Mouse (Mus musculus): ENCODE measurements around the gene Btbd11. TPM values are rescaled to one million over a fixed set of nuclear protein-coding genes. Genes with fewer than 3 reads are reported as not detected.

Btbd11 gene
- polyA plus RNA-seq, 1 experiment from 2014 or later = 20.3 TPM

- Histone ChIP-seq H3K9me3 (replicated peaks; ENCODE audit: control insufficient read depth, low read length, poor library complexity, severe bottlenecking) (no peaks in the 10 kb centered on the region), H3K4me1 (ENCODE audit: control insufficient read depth, insufficient read depth, low read length) (peaks cover 2% of the 10 kb centered on the region; the same call in 1 of the 2 replicates), H3K36me3 (ENCODE audit: control insufficient read depth, insufficient read depth, low read length) (no peaks in the 10 kb centered on the region), H3K9ac (ENCODE audit: low read depth, low read length) (peak overlapping the region; percentile 64; the same call in 1 of the 2 replicates), H3K27ac (ENCODE audit: low read length) (peak overlapping the region; percentile 45), H3K4me3 (ENCODE audit: low read depth, low read length) (no peak overlapping the region), H3K27me3 (ENCODE audit: control insufficient read depth, insufficient read depth, low read depth, low read length) (no peaks in the 10 kb centered on the region), H3K4me2 (ENCODE audit: low read length) (peak overlapping the region; percentile 77; the same call in 1 of the 2 replicates)
- peak; percentile 39 for ATAC-seq
- 47% methylated on average over 4 of the region's 4 CpGs for WGBS
These were observed 238.6 kb downstream of the Btbd11 start for GRCm38 (mm10) chr10:85625170-85625686.

- no peak for ATAC-seq
- no peaks in the 10 kb centered on the region for H3K36me3 ChIP-seq (ENCODE audit: control insufficient read depth, insufficient read depth, low read length)
- 92% methylated on average over 10 of the region's 10 CpGs for WGBS
These were observed 245.4 kb downstream of the Btbd11 start for GRCm38 (mm10) chr10:85632030-85632429.

GRCm38 (mm10) chr10:85633577-85633976, 247.0 kb downstream of the Btbd11 start:
- H3K27me3 ChIP-seq (ENCODE audit: control insufficient read depth, insufficient read depth, low read depth, low read length) = no peaks in the 10 kb centered on the region
- H3K4me2 ChIP-seq (ENCODE audit: low read length) = no peak overlapping the region
- no peak for ATAC-seq
- WGBS = 83% methylated on average over 9 of the region's 10 CpGs
- H3K27ac ChIP-seq (ENCODE audit: low read length) = no peak overlapping the region
- H3K9ac ChIP-seq (ENCODE audit: low read depth, low read length) = no peak overlapping the region
- no peaks in the 10 kb centered on the region for H3K36me3 ChIP-seq (ENCODE audit: control insufficient read depth, insufficient read depth, low read length)
- no peaks in the 10 kb centered on the region for H3K4me1 ChIP-seq (ENCODE audit: control insufficient read depth, insufficient read depth, low read length)
- no peaks in the 10 kb centered on the region for H3K9me3 ChIP-seq (replicated peaks; ENCODE audit: control insufficient read depth, low read length, poor library complexity, severe bottlenecking)
- no peak overlapping the region for H3K4me3 ChIP-seq (ENCODE audit: low read depth, low read length)

More at GRCm38 (mm10) chr10:85632030-85632429, 245.4 kb downstream of the Btbd11 start:
- no peaks in the 10 kb centered on the region for H3K4me1 ChIP-seq (ENCODE audit: control insufficient read depth, insufficient read depth, low read length)
- no peak overlapping the region for H3K4me2 ChIP-seq (ENCODE audit: low read length)
- H3K4me3 ChIP-seq (ENCODE audit: low read depth, low read length) = no peak overlapping the region
- no peaks in the 10 kb centered on the region for H3K27me3 ChIP-seq (ENCODE audit: control insufficient read depth, insufficient read depth, low read depth, low read length)
- no peaks in the 10 kb centered on the region for H3K9me3 ChIP-seq (replicated peaks; ENCODE audit: control insufficient read depth, low read length, poor library complexity, severe bottlenecking)
- H3K9ac ChIP-seq (ENCODE audit: low read depth, low read length) = no peak overlapping the region
- H3K27ac ChIP-seq (ENCODE audit: low read length) = no peak overlapping the region

GRCm38 (mm10) chr10:85637580-85637979, 251.0 kb downstream of the Btbd11 start:
- no peaks in the 10 kb centered on the region for H3K27me3 ChIP-seq (ENCODE audit: control insufficient read depth, insufficient read depth, low read depth, low read length)
- WGBS = 48% methylated on average over 7 of the region's 7 CpGs
- no peak overlapping the region for H3K27ac ChIP-seq (ENCODE audit: low read length)
- no peaks in the 10 kb centered on the region for H3K4me1 ChIP-seq (ENCODE audit: control insufficient read depth, insufficient read depth, low read length)
- no peaks in the 10 kb centered on the region for H3K36me3 ChIP-seq (ENCODE audit: control insufficient read depth, insufficient read depth, low read length)
- H3K9ac ChIP-seq (ENCODE audit: low read depth, low read length) = no peak overlapping the region
- no peak overlapping the region for H3K4me3 ChIP-seq (ENCODE audit: low read depth, low read length)
- no peak for ATAC-seq
- no peak overlapping the region for H3K4me2 ChIP-seq (ENCODE audit: low read length)
- no peaks in the 10 kb centered on the region for H3K9me3 ChIP-seq (replicated peaks; ENCODE audit: control insufficient read depth, low read length, poor library complexity, severe bottlenecking)

- Histone ChIP-seq H3K27me3 (ENCODE audit: control insufficient read depth, insufficient read depth, low read depth, low read length) (no peaks in the 10 kb centered on the region), H3K9me3 (replicated peaks; ENCODE audit: control insufficient read depth, low read length, poor library complexity, severe bottlenecking) (no peaks in the 10 kb centered on the region), H3K4me1 (ENCODE audit: control insufficient read depth, insufficient read depth, low read length) (no peaks in the 10 kb centered on the region), H3K4me2 (ENCODE audit: low read length) (no peak overlapping the region), H3K9ac (ENCODE audit: low read depth, low read length) (no peak overlapping the region), H3K4me3 (ENCODE audit: low read depth, low read length) (no peak overlapping the region), H3K27ac (ENCODE audit: low read length) (no peak overlapping the region), H3K36me3 (ENCODE audit: control insufficient read depth, insufficient read depth, low read length) (no peaks in the 10 kb centered on the region)
- no peak for ATAC-seq
- 67% methylated on average over 5 of the region's 5 CpGs for WGBS
These were observed 251.5 kb downstream of the Btbd11 start for GRCm38 (mm10) chr10:85638141-85638540.

GRCm38 (mm10) chr10:85639581-85639980, 253.0 kb downstream of the Btbd11 start:
- Histone ChIP-seq H3K36me3 (ENCODE audit: control insufficient read depth, insufficient read depth, low read length) (no peaks in the 10 kb centered on the region), H3K27me3 (ENCODE audit: control insufficient read depth, insufficient read depth, low read depth, low read length) (no peaks in the 10 kb centered on the region), H3K27ac (ENCODE audit: low read length) (no peak overlapping the region), H3K4me3 (ENCODE audit: low read depth, low read length) (no peak overlapping the region), H3K9me3 (replicated peaks; ENCODE audit: control insufficient read depth, low read length, poor library complexity, severe bottlenecking) (no peaks in the 10 kb centered on the region), H3K9ac (ENCODE audit: low read depth, low read length) (no peak overlapping the region), H3K4me2 (ENCODE audit: low read length) (no peak overlapping the region), H3K4me1 (ENCODE audit: control insufficient read depth, insufficient read depth, low read length) (no peaks in the 10 kb centered on the region)
- 94% methylated on average over 7 of the region's 7 CpGs for WGBS
- ATAC-seq = no peak

- Histone ChIP-seq H3K9ac (ENCODE audit: low read depth, low read length) (no peak overlapping the region), H3K36me3 (ENCODE audit: control insufficient read depth, insufficient read depth, low read length) (no peaks in the 10 kb centered on the region), H3K4me3 (ENCODE audit: low read depth, low read length) (no peak overlapping the region), H3K9me3 (replicated peaks; ENCODE audit: control insufficient read depth, low read length, poor library complexity, severe bottlenecking) (no peaks in the 10 kb centered on the region), H3K4me1 (ENCODE audit: control insufficient read depth, insufficient read depth, low read length) (no peaks in the 10 kb centered on the region), H3K4me2 (ENCODE audit: low read length) (no peak overlapping the region), H3K27me3 (ENCODE audit: control insufficient read depth, insufficient read depth, low read depth, low read length) (no peaks in the 10 kb centered on the region), H3K27ac (ENCODE audit: low read length) (no peak overlapping the region)
- 82% methylated on average over 8 of the region's 8 CpGs for WGBS
- no peak for ATAC-seq
These were observed 253.8 kb downstream of the Btbd11 start for GRCm38 (mm10) chr10:85640408-85640807.

- Histone ChIP-seq H3K27me3 (ENCODE audit: control insufficient read depth, insufficient read depth, low read depth, low read length) (no peaks in the 10 kb centered on the region), H3K36me3 (ENCODE audit: control insufficient read depth, insufficient read depth, low read length) (no peaks in the 10 kb centered on the region), H3K4me1 (ENCODE audit: control insufficient read depth, insufficient read depth, low read length) (no peaks in the 10 kb centered on the region), H3K27ac (ENCODE audit: low read length) (no peak overlapping the region), H3K4me3 (ENCODE audit: low read depth, low read length) (no peak overlapping the region), H3K9ac (ENCODE audit: low read depth, low read length) (no peak overlapping the region), H3K9me3 (replicated peaks; ENCODE audit: control insufficient read depth, low read length, poor library complexity, severe bottlenecking) (no peaks in the 10 kb centered on the region), H3K4me2 (ENCODE audit: low read length) (no peak overlapping the region)
- no peak for ATAC-seq
- 80% methylated on average over 6 of the region's 6 CpGs for WGBS
These were observed 258.7 kb downstream of the Btbd11 start for GRCm38 (mm10) chr10:85645346-85645745.

GRCm38 (mm10) chr10:85651706-85652105, 265.1 kb downstream of the Btbd11 start:
- Histone ChIP-seq H3K27me3 (ENCODE audit: control insufficient read depth, insufficient read depth, low read depth, low read length) (no peaks in the 10 kb centered on the region), H3K9ac (ENCODE audit: low read depth, low read length) (no peak overlapping the region), H3K36me3 (ENCODE audit: control insufficient read depth, insufficient read depth, low read length) (no peaks in the 10 kb centered on the region), H3K4me3 (ENCODE audit: low read depth, low read length) (no peak overlapping the region), H3K4me2 (ENCODE audit: low read length) (no peak overlapping the region), H3K4me1 (ENCODE audit: control insufficient read depth, insufficient read depth, low read length) (no peaks in the 10 kb centered on the region; the same call in 1 of the 2 replicates), H3K27ac (ENCODE audit: low read length) (no peak overlapping the region), H3K9me3 (replicated peaks; ENCODE audit: control insufficient read depth, low read length, poor library complexity, severe bottlenecking) (no peaks in the 10 kb centered on the region)
- peak; percentile 85 for ATAC-seq
- WGBS = 32% methylated on average over 7 of the region's 7 CpGs

Data from midbrain, embryonic 16.5 days (tissue).